Mouse (Mus musculus): Measurements from ENCODE around the gene Syt11. TPM values are rescaled to one million over a fixed set of nuclear protein-coding genes. Genes with fewer than 3 reads are reported as not detected.
"Not testable (repeated sequence)": the region's sequence is repeated elsewhere in the genome, so short reads cannot be mapped to it uniquely, and the experiment has no call there.

The Syt11 gene
- total RNA-seq, 1 experiment from 2014 or later: 7.5 TPM

GRCm38 (mm10) chr3:88738641-88739040, 36.3 kb downstream of the Syt11 start:
- DNase-seq: peak; percentile 82

- DNase-seq: no peak
Measured at GRCm38 (mm10) chr3:88736556-88736955, 38.4 kb downstream of the Syt11 start.

- peak; percentile 67 for DNase-seq
Measured at GRCm38 (mm10) chr3:88719098-88719497, 55.9 kb downstream of the Syt11 start.

- no peak for DNase-seq
Measured at GRCm38 (mm10) chr3:88717831-88718230, 57.1 kb downstream of the Syt11 start.

GRCm38 (mm10) chr3:88717198-88717798, 57.7 kb downstream of the Syt11 start:
- DNase-seq: peak; percentile 42

- DNase-seq: peak; percentile 92
Measured at GRCm38 (mm10) chr3:88716399-88717197, 58.4 kb downstream of the Syt11 start, which contains the start of gene Rit1. Gene Rit1, plus strand, starts transcription at chr3:88716838.

- DNase-seq: not testable (repeated sequence)
Measured at GRCm38 (mm10) chr3:88715716-88716115, 59.2 kb downstream of the Syt11 start.

- no peak for DNase-seq
Measured at GRCm38 (mm10) chr3:88714725-88715124, 60.2 kb downstream of the Syt11 start.

- no peak for DNase-seq
Measured at GRCm38 (mm10) chr3:88713709-88714108, 61.3 kb downstream of the Syt11 start.

GRCm38 (mm10) chr3:88701222-88701621, 73.7 kb downstream of the Syt11 start:
- DNase-seq: no peak

GRCm38 (mm10) chr3:88700247-88700646, 74.7 kb downstream of the Syt11 start:
- no peak for DNase-seq

- DNase-seq: no peak
Measured at GRCm38 (mm10) chr3:88698834-88699233, 76.1 kb downstream of the Syt11 start.

GRCm38 (mm10) chr3:88698051-88698450, 76.9 kb downstream of the Syt11 start:
- DNase-seq: no peak

- no peak for DNase-seq
Measured at GRCm38 (mm10) chr3:88695545-88695944, 79.4 kb downstream of the Syt11 start.

Other genes starting within 250 kb of the Syt11 start
- gene Mex3a, start 242.8 kb downstream of the Syt11 start, total RNA-seq (2021): 4.2 and 4.4 TPM in 2 replicates
- not detected in 2 replicates for gene Rab25, start 226.9 kb downstream of the Syt11 start, total RNA-seq (2021)
- gene Lamtor2, start 222.1 kb downstream of the Syt11 start, total RNA-seq (2021): 133 and 138 TPM in 2 replicates
- gene Ubqln4, start 221.4 kb downstream of the Syt11 start, total RNA-seq (2021): 70.3 and 75.3 TPM in 2 replicates
- gene Ssr2, start 199.3 kb downstream of the Syt11 start, total RNA-seq (2021): 222 and 252 TPM in 2 replicates
- 36.9 and 67.6 TPM in 2 replicates for gene Arhgef2, start 169.2 kb downstream of the Syt11 start, total RNA-seq (2021)
- not detected in 2 replicates for gene Rxfp4, start 122.0 kb downstream of the Syt11 start, total RNA-seq (2021)
- 56.1 and 62.8 TPM in 2 replicates for gene Khdc4, start 89.4 kb downstream of the Syt11 start, total RNA-seq (2021)
- 39.1 and 48.1 TPM in 2 replicates for gene Rit1, start 58.3 kb downstream of the Syt11 start, total RNA-seq (2021)
- 25.0 and 28.4 TPM in 2 replicates for gene Gon4l, start 60.1 kb upstream of the Syt11 start, total RNA-seq (2021)
- 23.6 and 25.6 TPM in 2 replicates for gene Msto1, start 138.8 kb upstream of the Syt11 start, total RNA-seq (2021)
- gene Ash1l, start 175.5 kb upstream of the Syt11 start, total RNA-seq (2021): 47.5 and 47.6 TPM in 2 replicates
- gene Dap3, start 176.0 kb upstream of the Syt11 start, total RNA-seq (2021): 116 TPM in 2 replicates

Data from adrenal gland, postnatal 14 days (tissue).